Mouse (Mus musculus): ENCODE results near the gene Nol7.

GRCm38 (mm10) chr13:43353356-43353755, 44.8 kb upstream of the Nol7 start:
- TF ChIP-seq CTCF (IDR thresholded peaks at IDR 0.05; ENCODE audit: low read depth) (no peak), EP300 (optimal IDR thresholded peaks at IDR 0.05) (no peak)
